Mouse (Mus musculus) liver, embryonic 12.5 days (tissue): Measurements from ENCODE around the gene Olfr829. TPM values are rescaled to one million over a fixed set of nuclear protein-coding genes. Genes with fewer than 3 reads are reported as not detected.
"Not testable (repeated sequence)": the region's sequence is repeated elsewhere in the genome, so short reads cannot be mapped to it uniquely, and the experiment has no call there.

Experiments used
- ATAC-seq: fragments of 200-750 bp; cut with Nextera tagmentation; 2 replicates; pipeline ENCODE4 v1.8.0; 2017; ENCODE audit warnings: moderate number of reproducible peaks, mild to moderate bottlenecking, moderate library complexity
- H3K27ac ChIP-seq: fragments of 300-500 bp; sonication (generic); 2 replicates; pipeline ENCODE4 v1.5.1; 2016; ENCODE audit warnings: mild to moderate bottlenecking
- H3K27me3 ChIP-seq: fragments of 300-500 bp; sonication (generic); replicated peaks from 2 replicates; pipeline ENCODE4 v1.6.1; 2016; ENCODE audit warnings: mild to moderate bottlenecking, moderate library complexity
- H3K36me3 ChIP-seq: fragments of 300-500 bp; sonication (generic); 2 replicates; pipeline ENCODE4 v1.6.1; 2016; ENCODE audit warnings: mild to moderate bottlenecking, moderate library complexity
- H3K4me1 ChIP-seq: fragments of 300-500 bp; sonication (generic); 2 replicates; pipeline ENCODE4 v1.6.1; 2016
- H3K4me2 ChIP-seq: fragments of 300-500 bp; sonication (generic); 2 replicates; pipeline ENCODE4 v1.6.1; 2016; ENCODE audit warnings: mild to moderate bottlenecking, moderate library complexity
- H3K4me3 ChIP-seq: fragments of 300-500 bp; sonication (generic); 2 replicates; pipeline ENCODE4 v1.5.1; 2016; ENCODE audit warnings: mild to moderate bottlenecking, moderate library complexity
- H3K9ac ChIP-seq: fragments of 300-500 bp; sonication (generic); 2 replicates; pipeline ENCODE4 v1.6.1; 2016; ENCODE audit warnings: mild to moderate bottlenecking, moderate library complexity
- H3K9me3 ChIP-seq: fragments of 300-500 bp; sonication (generic); replicated peaks from 2 replicates; pipeline ENCODE4 v1.6.1; 2016; ENCODE audit warnings: mild to moderate bottlenecking, moderate library complexity
- WGBS: fragments of 180-500 bp; shearing (Covaris S2); methylation state at CpG from one replicate; pipeline ENCODE4 v1.1.7; 2016; ENCODE audit not compliant: insufficient replicate concordance; 5-methylcytosine and 5-hydroxymethylcytosine counted together
- polyA plus RNA-seq: library from polyadenylated mRNA; unstranded; fragments of >200 nt; fragmentation: Nextera tagmentation; extraction: Ambion mirVana; gene quantifications from 2 replicates; pipeline ENCODE4 v1.2.1, GENCODE M21; 2016

The Olfr829 gene
- not detected in 2 replicates for polyA plus RNA-seq

- H3K36me3 ChIP-seq = no peaks in the 10 kb centered on the region
- H3K27ac ChIP-seq = no peak within 1 kb of the TSS
- H3K27me3 ChIP-seq = no peaks in the 10 kb centered on the region
- H3K4me3 ChIP-seq = no peak within 1 kb of the TSS
- no peak within 1 kb of the TSS for H3K4me2 ChIP-seq
- WGBS = 30% methylated on average over 1 of the region's 1 CpGs
- no peaks in the 10 kb centered on the region for H3K4me1 ChIP-seq
- ATAC-seq = no peak
- H3K9me3 ChIP-seq = no peaks in the 10 kb centered on the region
- no peak within 1 kb of the TSS for H3K9ac ChIP-seq
Observed at GRCm38 (mm10) chr9:18854633-18855032, at the start of gene Olfr829. Olfr829 (plus strand) TSS chr9:18854933.

- no peaks in the 10 kb centered on the region for H3K36me3 ChIP-seq
- no peak within 1 kb of the TSS for H3K4me2 ChIP-seq
- H3K9me3 ChIP-seq = no peaks in the 10 kb centered on the region
- H3K27ac ChIP-seq = no peak within 1 kb of the TSS
- ATAC-seq = no peak
- no peak within 1 kb of the TSS for H3K9ac ChIP-seq
- no peak within 1 kb of the TSS for H3K4me3 ChIP-seq
- H3K4me1 ChIP-seq = no peaks in the 10 kb centered on the region
- no peaks in the 10 kb centered on the region for H3K27me3 ChIP-seq
Observed at GRCm38 (mm10) chr9:18819426-18819825, 35.3 kb upstream of the Olfr829 start, which contains the start of gene Olfr828. Olfr828 (minus strand) TSS chr9:18819526.

DNA sequence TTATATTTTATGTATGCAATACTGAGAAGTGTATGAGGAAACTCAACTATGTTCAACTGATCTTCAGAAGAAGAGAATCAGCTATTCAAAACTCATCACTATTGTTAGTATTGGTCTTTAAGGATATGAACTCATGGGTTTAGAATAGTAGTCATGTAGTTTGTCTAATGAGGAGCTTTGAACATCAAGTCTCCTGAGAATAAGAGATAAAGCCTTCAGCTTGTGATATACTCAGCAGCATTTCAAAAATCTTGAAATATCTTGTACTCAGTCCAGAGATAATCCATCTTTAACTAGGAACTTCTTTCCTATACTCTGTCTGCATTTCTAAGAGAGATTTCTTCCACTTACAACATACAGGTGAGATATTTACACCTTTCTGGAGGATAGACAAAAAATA lies 19.7 kb downstream of the Olfr829 start, which contains the start of gene Olfr830:
Gene Olfr830, plus strand, starts transcription at position 301 of the 400 bp plus-strand sequence.
- Histone ChIP-seq H3K9me3 (no peaks in the 10 kb centered on the region), H3K4me2 (no peak within 1 kb of the TSS), H3K27me3 (no peaks in the 10 kb centered on the region), H3K36me3 (no peaks in the 10 kb centered on the region), H3K4me3 (no peak within 1 kb of the TSS), H3K9ac (no peak within 1 kb of the TSS), H3K27ac (no peak within 1 kb of the TSS), H3K4me1 (no peaks in the 10 kb centered on the region)
- ATAC-seq = no peak

DNA sequence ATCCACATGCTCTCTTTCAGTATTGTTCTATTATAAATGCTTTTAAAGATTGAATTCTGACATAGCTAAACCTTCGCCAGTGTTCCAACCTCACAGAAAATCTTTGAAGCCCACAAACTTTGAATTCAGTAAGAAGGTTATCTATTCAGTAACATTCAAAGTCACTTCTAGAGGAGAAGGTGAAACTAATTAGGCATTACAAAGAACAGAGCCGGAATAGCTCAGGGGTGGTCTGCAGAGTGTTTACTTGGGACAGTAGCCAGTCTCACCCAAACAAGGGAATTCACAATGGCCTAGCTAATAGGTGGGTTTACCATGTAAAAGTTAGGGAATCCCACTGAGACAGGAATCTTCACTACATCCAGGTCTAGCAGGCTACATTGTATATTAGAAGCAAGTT lies 53.0 kb downstream of the Olfr829 start:
- ATAC-seq, H3K9ac ChIP-seq, H3K27ac ChIP-seq, H3K27me3 ChIP-seq, H3K9me3 ChIP-seq, H3K4me1 ChIP-seq, H3K36me3 ChIP-seq, H3K4me2 ChIP-seq, H3K4me3 ChIP-seq: not testable (repeated sequence)
- 70% methylated on average over 2 of the region's 2 CpGs for WGBS

Other genes with a start within 250 kb of the Olfr829 start
- gene Muc16, start 180.4 kb upstream of the Olfr829 start, polyA plus RNA-seq = 0.37 and 0.39 TPM in 2 replicates
- not detected in 2 replicates for gene Olfr24, start 90.9 kb upstream of the Olfr829 start, polyA plus RNA-seq
- not detected in 2 replicates for gene Olfr828, start 35.4 kb upstream of the Olfr829 start, polyA plus RNA-seq
- not detected in 2 replicates for gene Olfr830, start 19.8 kb downstream of the Olfr829 start, polyA plus RNA-seq
- not detected in 2 replicates for gene Olfr832, start 82.2 kb downstream of the Olfr829 start, polyA plus RNA-seq
- gene Olfr834, start 133.1 kb downstream of the Olfr829 start, polyA plus RNA-seq = not detected in 2 replicates
- gene Olfr835, start 177.8 kb downstream of the Olfr829 start, polyA plus RNA-seq = not detected in 2 replicates